17 mouse cellular contexts compared by ENCODE assay signal in the genomic region with DNA sequence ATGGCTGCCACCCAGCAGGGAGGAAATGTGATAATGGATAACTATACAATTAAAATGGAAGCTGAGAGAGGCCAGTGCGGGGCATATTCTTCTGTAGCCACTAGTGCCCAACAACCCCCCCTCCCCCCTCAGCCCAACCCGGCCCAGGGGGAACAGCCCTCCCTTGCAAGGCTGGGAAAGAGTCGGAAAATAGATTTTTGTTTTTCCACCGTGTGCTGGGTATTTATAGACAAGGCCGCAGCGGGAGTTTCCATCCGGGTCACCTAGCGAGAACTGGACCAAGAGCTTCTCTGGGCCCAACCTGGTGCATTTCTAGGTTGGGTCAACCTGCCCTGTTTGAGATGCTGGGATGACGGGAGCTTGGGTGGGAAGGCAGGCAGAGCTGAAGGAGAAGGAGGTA. TPM values are rescaled to one million over a fixed set of nuclear protein-coding genes. Genes with fewer than 3 reads are reported as not detected.
DNase-seq lines count a peak whose midpoint lies in the region; ATAC-seq lines count a peak whose summit lies in the region.
"Had no signal": no experiment of that assay in that cellular context is flagged by ENCODE, and none has a peak within 500 bp of the region (broad histone marks: within the 10 kb centered on the region; RNA-seq: fewer than 3 reads in every experiment).

No protein-coding gene starts in this region.

- no peak overlapping the region for H3K4me3 ChIP-seq in heart, embryonic 13.5 days
- H3K4me3 ChIP-seq in hindbrain, embryonic 12.5 days = no peak overlapping the region
- H3K4me3 ChIP-seq in limb, embryonic 12.5 days (replicated peaks) = no peak overlapping the region
- no peak overlapping the region for H3K4me3 ChIP-seq in midbrain, embryonic 16.5 days (ENCODE audit: low read depth, low read length)

- H3K9ac ChIP-seq in heart, embryonic 13.5 days = no peak overlapping the region
- H3K9ac ChIP-seq in hindbrain, embryonic 12.5 days = no peak overlapping the region
- no peak overlapping the region; the same call in 1 of the 2 replicates for H3K9ac ChIP-seq in limb, embryonic 12.5 days (replicated peaks)
- H3K9ac ChIP-seq in midbrain, embryonic 16.5 days (ENCODE audit: low read depth, low read length) = no peak overlapping the region
- H3K9ac ChIP-seq: forebrain, postnatal 0 days; liver, embryonic 14.5 days had no signal

- peaks cover 42% of the 10 kb centered on the region for H3K4me1 ChIP-seq in heart, embryonic 13.5 days
- peaks cover 72% of the 10 kb centered on the region for H3K4me1 ChIP-seq in hindbrain, embryonic 12.5 days
- H3K4me1 ChIP-seq in limb, embryonic 12.5 days (replicated peaks) = peaks cover 59% of the 10 kb centered on the region
- H3K4me1 ChIP-seq in midbrain, embryonic 16.5 days (ENCODE audit: control insufficient read depth, insufficient read depth, low read length) = peaks cover 33% of the 10 kb centered on the region

- no peaks in the 10 kb centered on the region for H3K36me3 ChIP-seq in heart, embryonic 13.5 days
- H3K36me3 ChIP-seq in hindbrain, embryonic 12.5 days = peaks cover 19% of the 10 kb centered on the region
- H3K36me3 ChIP-seq in limb, embryonic 12.5 days = peaks cover 91% of the 10 kb centered on the region
- peaks cover 19% of the 10 kb centered on the region for H3K36me3 ChIP-seq in midbrain, embryonic 16.5 days (ENCODE audit: control insufficient read depth, insufficient read depth, low read length)

- H3K9me3 ChIP-seq in heart, embryonic 13.5 days = no peaks in the 10 kb centered on the region
- no peaks in the 10 kb centered on the region for H3K9me3 ChIP-seq in hindbrain, embryonic 12.5 days (replicated peaks)
- H3K9me3 ChIP-seq in limb, embryonic 12.5 days = no peaks in the 10 kb centered on the region
- H3K9me3 ChIP-seq in midbrain, embryonic 16.5 days (replicated peaks; ENCODE audit: control insufficient read depth, low read length, poor library complexity, severe bottlenecking) = no peaks in the 10 kb centered on the region

- ATAC-seq in heart, embryonic 13.5 days (ENCODE audit: extremely low read depth, insufficient number of reproducible peaks, low FRiP score, low TSS enrichment) = no peak
- no peak for ATAC-seq in hindbrain, embryonic 12.5 days (ENCODE audit: low FRiP score)
- ATAC-seq in limb, embryonic 12.5 days (ENCODE audit: insufficient number of reproducible peaks, insufficient read depth, low FRiP score, low TSS enrichment, low read depth) = no peak
- ATAC-seq in midbrain, embryonic 16.5 days = no peak
- no peak for ATAC-seq in erythroblast, adult 5-6 weeks (replicated peaks; ENCODE audit: low FRiP score, poor library complexity, severe bottlenecking)
- ATAC-seq: intestine, postnatal 0 days had no signal

- peak overlapping the region; percentile 51 for H3K27ac ChIP-seq in heart, embryonic 13.5 days (replicated peaks)
- H3K27ac ChIP-seq in hindbrain, embryonic 12.5 days = peak overlapping the region; percentile 77
- peak overlapping the region; percentile 62 for H3K27ac ChIP-seq in limb, embryonic 12.5 days
- 0 out of 2 replicates have a peak overlapping the region, but pooled peaks have one; percentile 41 for H3K27ac ChIP-seq in midbrain, embryonic 16.5 days (ENCODE audit: low read length)
- H3K27ac ChIP-seq: liver, embryonic 14.5 days had no signal

- H3K27me3 ChIP-seq in heart, embryonic 13.5 days (replicated peaks) = peaks cover 57% of the 10 kb centered on the region
- no peaks in the 10 kb centered on the region for H3K27me3 ChIP-seq in hindbrain, embryonic 12.5 days
- no peaks in the 10 kb centered on the region for H3K27me3 ChIP-seq in limb, embryonic 12.5 days
- H3K27me3 ChIP-seq in midbrain, embryonic 16.5 days (ENCODE audit: control insufficient read depth, insufficient read depth, low read depth, low read length) = no peaks in the 10 kb centered on the region

- no peak overlapping the region for H3K4me2 ChIP-seq in heart, embryonic 13.5 days
- H3K4me2 ChIP-seq in hindbrain, embryonic 12.5 days (replicated peaks) = no peak overlapping the region
- no peak overlapping the region for H3K4me2 ChIP-seq in limb, embryonic 12.5 days
- H3K4me2 ChIP-seq in midbrain, embryonic 16.5 days (ENCODE audit: low read length) = no peak overlapping the region

- no peak for DNase-seq in heart, postnatal 10 days
- DNase-seq in liver = no peak
- DNase-seq: adrenal gland, adult 8-10 months; cerebellum, adult 18-20 months; forebrain, postnatal 0 days; gastrocnemius, postnatal 10 days; kidney, postnatal 10 days had no signal

- 45% methylated on average over 9 of the region's 9 CpGs for WGBS in heart, embryonic 13.5 days
- WGBS in hindbrain, embryonic 12.5 days = 60% methylated on average over 9 of the region's 9 CpGs
- WGBS in limb, embryonic 12.5 days = 61% methylated on average over 9 of the region's 9 CpGs
- 52% methylated on average over 9 of the region's 9 CpGs for WGBS in midbrain, embryonic 16.5 days

- intact Hi-C loops in heart, postnatal 10 days (cut with DNase I) = no loop called here

RNA-seq across cellular contexts. Expression of gene Cacna1g, which starts 32.2 kb away (rescaled TPM):
- 3.4 and 5.8 TPM in 2 replicates for polyA plus RNA-seq in heart, embryonic 13.5 days (2015; fragmentation: Nextera tagmentation; extraction: Ambion mirVana)
- total RNA-seq in heart, postnatal 10 days (2021) = 10 to 100 TPM; 33.4 to 41.3 TPM
- 19.1 and 21.4 TPM in 2 replicates for polyA plus RNA-seq in hindbrain, embryonic 12.5 days (2016; fragmentation: Nextera tagmentation; extraction: Ambion mirVana)
- polyA plus RNA-seq in limb, embryonic 12.5 days (2016; fragmentation: Nextera tagmentation; extraction: Ambion mirVana) = 25.5 and 26.9 TPM in 2 replicates
- 18.4 and 21.2 TPM in 2 replicates for polyA plus RNA-seq in midbrain, embryonic 16.5 days (2015; fragmentation: Nextera tagmentation; extraction: Ambion mirVana)
- 109 and 122 TPM in 2 replicates for total RNA-seq in erythroblast, adult 5-6 weeks (2015; ENCODE audit: low replicate concordance)
- total RNA-seq in erythroblast, adult 5-6 weeks (2017; ENCODE audit: low replicate concordance) = 78.9 and 102 TPM in 2 replicates
- total RNA-seq: common myeloid progenitor, adult 5-6 weeks had no signal

RNA-seq across cellular contexts. Expression of gene Spata20, which starts 44.2 kb away (rescaled TPM):
- 0.45 and 0.47 TPM in 2 replicates for polyA plus RNA-seq in heart, embryonic 13.5 days (2015; fragmentation: Nextera tagmentation; extraction: Ambion mirVana)
- 1 to 10 TPM in 1 of 2 experiments, under 1 TPM in 1; 0.31 to 1.2 TPM for total RNA-seq in heart, postnatal 10 days (2021)
- 0.08 TPM in 1 of 2 replicates, not detected in the other for polyA plus RNA-seq in hindbrain, embryonic 12.5 days (2016; fragmentation: Nextera tagmentation; extraction: Ambion mirVana)
- 0.20 and 0.40 TPM in 2 replicates for polyA plus RNA-seq in limb, embryonic 12.5 days (2016; fragmentation: Nextera tagmentation; extraction: Ambion mirVana)
- 0.43 and 0.66 TPM in 2 replicates for polyA plus RNA-seq in midbrain, embryonic 16.5 days (2015; fragmentation: Nextera tagmentation; extraction: Ambion mirVana)
- not detected in 2 replicates for total RNA-seq in erythroblast, adult 5-6 weeks (2015; ENCODE audit: low replicate concordance)
- total RNA-seq in erythroblast, adult 5-6 weeks (2017; ENCODE audit: low replicate concordance) = not detected in 2 replicates
- total RNA-seq: adrenal gland, adult 8-10 months; common myeloid progenitor, adult 5-6 weeks; gastrocnemius, postnatal 10 days; megakaryocyte, adult 5-6 weeks; MEL had no signal
- polyA plus RNA-seq: intestine, postnatal 0 days; liver, embryonic 14.5 days had no signal

RNA-seq across cellular contexts. Expression of gene Abcc3, which starts 49.0 kb away (rescaled TPM):
- polyA plus RNA-seq in heart, embryonic 13.5 days (2015; fragmentation: Nextera tagmentation; extraction: Ambion mirVana) = 0.96 and 1.6 TPM in 2 replicates
- 1 to 10 TPM; 2.8 TPM for total RNA-seq in heart, postnatal 10 days (2021)
- polyA plus RNA-seq in hindbrain, embryonic 12.5 days (2016; fragmentation: Nextera tagmentation; extraction: Ambion mirVana) = 0.81 and 1.2 TPM in 2 replicates
- polyA plus RNA-seq in limb, embryonic 12.5 days (2016; fragmentation: Nextera tagmentation; extraction: Ambion mirVana) = 0.63 and 0.84 TPM in 2 replicates
- 0.57 and 0.92 TPM in 2 replicates for polyA plus RNA-seq in midbrain, embryonic 16.5 days (2015; fragmentation: Nextera tagmentation; extraction: Ambion mirVana)
- 4.2 TPM in 1 of 2 replicates, not detected in the other for total RNA-seq in erythroblast, adult 5-6 weeks (2015; ENCODE audit: low replicate concordance)
- 3.2 and 8.6 TPM in 2 replicates for total RNA-seq in erythroblast, adult 5-6 weeks (2017; ENCODE audit: low replicate concordance)

RNA-seq across cellular contexts. Expression of gene Epn3, which starts 58.0 kb away (rescaled TPM):
- polyA plus RNA-seq in heart, embryonic 13.5 days (2015; fragmentation: Nextera tagmentation; extraction: Ambion mirVana) = 11.8 and 12.5 TPM in 2 replicates
- total RNA-seq in heart, postnatal 10 days (2021) = 10 to 100 TPM; 26.5 to 26.7 TPM
- 1.7 and 2.5 TPM in 2 replicates for polyA plus RNA-seq in hindbrain, embryonic 12.5 days (2016; fragmentation: Nextera tagmentation; extraction: Ambion mirVana)
- 2.8 and 4.1 TPM in 2 replicates for polyA plus RNA-seq in limb, embryonic 12.5 days (2016; fragmentation: Nextera tagmentation; extraction: Ambion mirVana)
- 0.43 and 0.57 TPM in 2 replicates for polyA plus RNA-seq in midbrain, embryonic 16.5 days (2015; fragmentation: Nextera tagmentation; extraction: Ambion mirVana)
- total RNA-seq in erythroblast, adult 5-6 weeks (2015; ENCODE audit: low replicate concordance) = not detected in 2 replicates
- not detected in 2 replicates for total RNA-seq in erythroblast, adult 5-6 weeks (2017; ENCODE audit: low replicate concordance)
- total RNA-seq: common myeloid progenitor, adult 5-6 weeks; megakaryocyte, adult 5-6 weeks; MEL had no signal
